Mouse (Mus musculus) embryo, embryonic 11.5 days (tissue): ENCODE measurements around the gene Cpa2.

Experiments used
- DNase-seq: peaks from one replicate; pipeline ENCODE4 v3.0.0-alpha.2; 2012; ENCODE audit warnings: low read depth, low spot score

The Cpa2 gene

DNA sequence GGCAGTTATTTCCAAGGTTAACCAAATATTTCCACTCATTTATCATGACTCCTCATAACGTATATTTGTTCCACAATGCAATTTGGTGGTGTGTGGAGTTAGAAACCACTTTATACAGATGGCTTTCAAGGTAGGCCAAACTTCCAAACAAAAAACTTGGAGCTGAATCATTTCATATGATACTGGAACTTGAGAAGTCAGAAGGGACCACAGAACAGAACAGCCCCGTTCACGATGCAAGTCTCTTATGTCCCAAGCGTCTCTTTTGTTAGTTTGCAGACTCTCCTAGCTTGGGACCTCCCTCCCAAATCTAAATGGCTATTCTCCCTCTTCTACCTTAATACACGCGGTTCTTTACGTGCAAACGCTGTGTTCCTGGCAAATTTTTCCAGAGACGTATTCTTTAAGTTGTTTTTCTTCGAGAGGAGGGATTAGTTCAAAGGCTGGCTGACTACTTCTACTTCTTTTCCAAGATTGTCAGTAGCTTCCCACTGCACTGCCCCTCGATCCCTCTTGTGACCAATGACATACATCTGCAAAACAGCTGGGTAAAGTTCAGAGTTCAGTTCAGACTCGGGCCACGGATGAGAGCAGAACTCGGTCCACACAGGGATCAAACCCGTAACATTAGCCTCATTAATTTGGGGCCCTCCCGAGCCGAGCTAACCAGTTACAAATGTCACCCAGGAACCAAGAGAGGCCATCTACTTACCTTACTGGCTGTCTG is 35.3 kb downstream of the Cpa2 start:
- no peak for DNase-seq

DNA sequence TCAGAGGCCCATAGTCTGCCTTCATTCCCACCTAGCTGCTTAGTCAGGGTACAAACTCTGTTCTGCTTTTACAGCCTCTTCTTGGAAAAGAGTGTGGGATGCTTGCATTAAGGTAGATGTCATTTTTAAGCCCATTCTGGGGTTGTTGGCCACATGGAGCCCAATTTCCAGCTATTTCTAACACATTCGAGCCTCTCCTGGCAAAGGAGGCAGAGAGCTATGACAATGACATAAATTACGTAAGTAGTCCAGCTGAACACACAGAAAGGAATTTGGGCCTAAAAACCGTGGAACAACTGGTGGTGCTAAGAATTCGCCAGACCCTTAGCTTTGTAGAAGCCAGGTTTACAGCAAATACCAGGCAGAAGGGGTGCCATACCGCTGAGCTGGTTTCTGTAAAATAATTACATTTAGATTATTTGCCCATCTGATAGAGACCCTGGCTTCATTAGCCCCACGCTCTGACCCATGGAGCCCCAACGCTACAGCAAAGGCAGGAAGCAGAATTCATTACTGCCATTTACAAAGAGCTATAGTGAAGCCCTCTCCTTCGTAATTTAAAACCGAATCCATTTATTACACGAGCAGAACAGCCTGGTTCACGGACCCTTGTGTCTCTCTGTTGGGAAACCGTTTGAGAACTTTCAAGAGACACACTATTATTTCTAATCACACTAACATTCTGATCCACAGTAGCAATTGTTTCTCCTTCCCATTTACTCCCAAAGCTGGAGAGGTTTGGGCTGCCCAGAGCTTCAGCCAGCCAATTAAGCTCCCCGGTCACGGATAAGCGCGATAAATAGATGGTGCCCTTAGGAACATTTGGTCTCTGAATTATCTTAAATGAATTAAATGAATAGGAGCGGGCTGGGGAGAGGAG is 38.8 kb downstream of the Cpa2 start:
- no peak for DNase-seq

DNA sequence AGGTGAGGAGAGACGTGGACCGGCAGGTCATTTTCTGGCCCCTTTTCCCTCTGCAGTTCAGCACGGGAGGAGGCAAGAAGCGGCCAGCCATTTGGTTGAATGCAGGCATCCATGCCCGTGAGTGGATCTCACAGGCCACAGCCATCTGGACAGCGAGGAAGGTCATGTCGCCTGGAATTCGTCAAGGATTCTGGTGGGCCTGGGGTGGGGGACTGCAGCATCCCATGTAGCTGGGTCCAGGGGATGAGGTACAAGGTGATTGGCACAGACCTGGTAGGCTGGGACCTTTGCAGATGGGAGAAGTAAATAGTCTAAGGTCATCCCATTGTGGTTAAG is 39.4 kb downstream of the Cpa2 start:
- DNase-seq: no peak

DNA sequence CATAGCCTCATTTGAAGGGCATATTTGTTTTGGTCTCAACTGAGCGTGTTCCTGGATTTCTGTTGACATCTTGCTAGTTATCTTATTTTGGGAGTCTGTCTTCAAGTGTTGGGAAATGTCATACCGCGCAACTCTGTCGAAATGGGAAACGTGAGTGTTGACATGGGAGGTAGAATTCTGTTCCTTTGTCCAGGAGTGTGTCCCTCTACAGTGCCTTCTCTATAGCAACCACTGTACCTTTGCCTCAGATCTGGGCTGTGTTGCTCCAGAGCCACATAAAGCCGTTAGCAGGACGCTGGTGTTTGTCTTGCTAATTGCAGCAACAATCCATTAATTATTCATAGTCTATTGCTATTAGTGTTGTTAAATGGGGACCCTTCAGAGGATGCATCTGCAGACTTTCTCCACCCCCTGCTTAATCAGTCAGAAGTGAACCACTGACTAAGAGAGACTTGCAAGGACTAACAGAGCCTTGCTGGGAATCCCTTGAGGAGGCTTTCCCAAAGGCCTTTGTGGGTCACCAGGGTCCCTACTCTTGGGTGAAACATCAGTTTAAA is 45.6 kb downstream of the Cpa2 start:
- DNase-seq: no peak

DNA sequence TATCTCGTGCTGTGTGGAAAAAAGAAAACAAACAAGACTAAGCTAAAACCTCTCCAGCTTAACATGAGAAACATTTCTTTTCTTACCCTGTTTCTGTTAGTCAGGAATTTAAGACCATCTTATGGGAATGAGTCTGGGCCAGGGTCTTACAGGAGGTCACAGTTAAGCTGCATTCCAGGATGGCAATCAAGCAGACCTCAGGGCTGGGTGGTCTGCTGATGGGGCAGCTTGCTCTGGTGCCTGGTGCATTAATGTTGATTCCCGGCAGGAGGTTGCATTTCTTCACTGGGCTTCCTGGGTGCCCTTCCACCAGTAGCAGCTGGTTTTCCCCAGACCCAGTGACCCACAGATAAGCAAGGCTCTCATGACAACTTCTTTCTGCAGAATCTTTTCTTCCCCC is 48.4 kb downstream of the Cpa2 start:
- DNase-seq: no peak

DNA sequence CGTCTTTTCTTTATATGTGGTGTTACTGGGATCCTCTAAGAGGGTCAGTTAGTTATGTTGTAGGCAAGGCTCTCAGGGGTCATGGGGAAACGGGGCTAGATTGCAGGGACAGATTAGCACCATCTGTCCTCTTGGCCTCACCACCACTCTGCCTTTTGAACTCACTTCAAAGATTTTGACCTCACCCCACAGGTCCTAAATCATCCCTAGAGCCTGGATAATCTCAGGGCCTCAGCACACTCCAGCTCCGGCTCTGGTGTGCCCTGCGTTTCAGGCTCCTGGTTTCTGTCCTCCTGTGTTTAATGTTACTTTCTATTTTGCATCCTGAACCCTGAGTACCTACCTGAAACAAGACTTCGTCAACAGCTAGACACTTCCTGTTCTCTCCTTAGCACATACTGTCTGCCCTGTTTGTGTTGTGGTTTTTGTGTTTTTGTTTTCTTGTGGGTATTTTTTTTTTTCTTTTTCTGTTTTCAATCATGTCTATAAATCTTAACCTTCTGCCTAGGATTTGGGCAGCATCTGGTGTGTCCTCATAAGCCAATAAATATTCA is 50.5 kb downstream of the Cpa2 start:
- DNase-seq: no peak

DNA sequence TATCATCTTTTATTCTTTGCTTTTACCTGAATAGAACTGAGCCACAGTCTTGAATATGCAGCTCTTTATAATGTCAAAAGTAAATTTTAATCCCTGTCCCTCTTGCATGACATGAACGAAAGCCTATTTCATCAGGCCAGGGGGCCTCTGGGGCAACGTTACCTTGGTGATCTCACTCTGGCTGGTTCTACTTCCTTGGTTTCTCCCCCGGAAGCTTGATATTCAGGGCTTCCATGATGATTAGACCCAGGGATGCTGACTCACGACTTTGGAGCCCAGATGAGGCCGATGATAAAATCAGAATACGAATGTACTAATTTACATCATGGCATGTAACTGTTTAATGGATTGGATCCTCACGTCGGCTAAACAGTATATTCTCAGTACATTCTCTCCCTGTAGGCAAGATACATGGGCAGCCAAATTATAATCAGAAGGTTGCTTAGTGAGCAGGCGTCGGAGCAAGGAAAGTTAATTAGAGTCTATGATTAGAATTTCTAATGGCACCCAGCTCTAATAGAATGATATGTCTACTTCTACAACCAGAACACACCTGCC is 51.1 kb downstream of the Cpa2 start:
- no peak for DNase-seq

DNA sequence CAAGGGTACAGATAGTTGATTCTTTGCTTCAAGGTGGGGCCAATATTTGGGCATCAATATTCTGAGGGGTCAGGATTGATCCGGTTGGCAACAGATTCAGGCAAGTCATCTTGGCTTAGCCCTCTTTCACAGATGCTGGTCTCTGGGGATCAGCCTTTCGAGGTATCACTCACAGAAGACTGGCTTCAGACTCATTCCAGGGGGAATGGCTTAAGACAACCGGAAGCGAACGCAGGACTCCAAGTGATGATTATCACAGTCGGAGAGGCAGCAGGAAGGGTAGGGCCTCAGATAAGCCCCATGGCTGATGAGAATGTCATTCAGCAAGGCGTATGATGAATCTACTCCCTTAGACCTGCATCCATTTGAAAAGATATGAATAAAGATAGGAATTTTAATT is 53.0 kb downstream of the Cpa2 start:
- DNase-seq: no peak

DNA sequence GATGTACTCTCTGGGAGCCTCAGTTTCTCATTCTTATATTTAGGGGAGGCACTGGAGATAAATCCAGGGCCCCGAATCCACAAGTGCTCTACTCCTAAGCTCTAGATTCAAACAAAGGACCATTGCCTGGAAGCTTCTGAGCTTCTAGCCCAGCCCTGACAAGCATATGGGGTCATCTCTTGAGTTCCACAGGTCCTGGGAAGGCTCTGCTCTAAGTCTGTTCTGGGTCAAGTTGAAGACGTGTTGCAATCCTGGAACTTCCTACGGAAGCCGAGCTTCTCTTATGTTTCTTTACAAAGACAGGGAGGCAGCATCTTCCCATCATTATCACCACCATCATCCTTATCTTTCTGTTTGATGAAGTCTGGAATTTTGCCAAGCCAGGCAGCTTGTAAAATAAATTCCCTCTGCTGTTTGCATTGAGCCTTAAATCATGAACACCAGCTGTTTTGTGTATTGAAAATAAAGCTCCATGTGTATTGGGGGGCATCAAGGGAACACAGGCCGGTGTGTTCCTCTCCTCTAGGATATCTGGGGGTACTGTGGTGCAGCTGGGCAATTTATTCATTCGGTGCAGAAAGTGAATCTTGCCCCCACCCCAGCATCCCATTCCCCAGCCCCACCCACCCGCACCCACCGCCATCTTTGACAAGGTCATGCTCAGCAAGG is 55.0 kb downstream of the Cpa2 start:
- no peak for DNase-seq

DNA sequence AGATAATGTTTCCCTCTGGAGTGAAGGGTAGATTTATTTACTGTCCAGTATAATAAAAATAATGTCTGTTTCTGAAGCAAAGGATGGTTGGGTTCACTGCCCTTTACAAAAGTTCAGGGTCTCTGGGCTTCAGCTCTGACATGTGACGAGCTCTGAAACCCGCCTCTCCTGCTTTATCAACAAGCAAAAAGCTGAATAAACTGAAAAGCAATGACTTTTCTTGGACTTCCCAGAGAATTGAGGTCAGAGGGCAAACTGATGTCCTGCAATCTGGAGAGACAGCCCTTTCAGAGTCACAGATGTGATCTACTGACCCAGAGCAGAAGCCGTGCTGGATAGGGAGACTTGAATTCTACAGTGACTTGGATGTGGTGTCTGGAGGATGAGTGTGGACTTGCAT is 58.7 kb downstream of the Cpa2 start:
- DNase-seq: no peak

DNA sequence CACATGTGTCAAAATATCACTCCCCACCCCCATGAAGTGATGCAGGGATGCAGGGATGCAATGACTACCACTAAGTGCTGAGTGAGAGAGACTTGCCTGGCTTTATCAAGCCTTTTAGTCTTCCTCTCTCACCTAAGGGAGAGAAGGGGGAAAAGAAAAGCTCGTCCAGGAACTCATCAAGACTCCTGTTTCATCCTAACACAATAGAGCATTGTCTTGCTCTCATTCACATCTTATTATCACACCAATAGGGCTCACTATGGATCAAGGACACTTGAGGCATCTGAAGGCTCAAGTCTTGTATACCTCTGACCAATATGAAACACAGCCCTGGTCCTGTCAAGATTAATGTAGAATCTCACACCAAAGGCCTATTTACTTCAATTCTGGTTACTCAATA is 59.6 kb downstream of the Cpa2 start:
- no peak for DNase-seq

DNA sequence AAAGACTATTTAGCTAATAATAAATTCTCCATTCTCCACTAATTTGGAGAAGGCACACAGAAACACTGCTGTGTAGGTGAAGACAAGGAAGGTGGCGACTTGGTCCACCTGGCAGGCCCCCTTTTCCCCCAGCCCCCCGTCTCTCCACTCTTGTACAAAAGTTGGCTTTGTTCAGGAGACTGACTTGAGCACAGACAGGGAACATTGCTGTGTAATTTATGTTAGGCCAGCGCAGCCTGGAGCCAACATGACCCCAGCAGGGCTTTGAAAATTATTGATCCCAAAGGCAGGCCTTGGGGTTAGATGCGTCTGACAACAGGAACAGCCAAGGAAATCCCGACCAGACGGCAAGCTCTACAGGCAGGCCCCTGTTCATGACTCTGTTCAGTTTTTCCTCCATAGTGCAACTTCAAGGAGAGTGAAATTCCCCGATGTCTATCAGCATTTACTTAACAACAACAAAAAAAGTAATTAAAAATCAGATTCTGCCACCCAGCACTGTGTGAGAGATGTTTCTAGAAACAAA is 63.0 kb downstream of the Cpa2 start:
- DNase-seq: no peak

DNA sequence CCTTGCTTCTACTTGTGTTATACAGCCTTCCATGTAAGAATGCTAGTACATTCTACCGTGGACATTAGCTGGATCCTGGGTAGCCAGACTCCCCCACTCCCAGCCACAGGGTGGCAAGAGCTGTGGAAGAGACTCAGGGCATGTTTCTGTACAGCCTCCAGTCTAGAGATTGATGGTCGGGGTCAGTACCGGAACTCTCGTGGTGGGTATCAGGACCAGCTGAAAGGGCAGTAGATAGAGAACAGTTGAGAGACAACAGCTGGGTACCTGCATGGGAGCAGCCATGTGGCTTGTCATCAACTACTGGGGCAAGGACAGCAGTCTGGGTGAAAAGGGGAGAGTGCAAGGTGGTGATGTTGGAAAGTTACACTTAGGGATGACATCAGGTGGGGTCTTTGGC is 63.7 kb downstream of the Cpa2 start:
- no peak for DNase-seq

DNA sequence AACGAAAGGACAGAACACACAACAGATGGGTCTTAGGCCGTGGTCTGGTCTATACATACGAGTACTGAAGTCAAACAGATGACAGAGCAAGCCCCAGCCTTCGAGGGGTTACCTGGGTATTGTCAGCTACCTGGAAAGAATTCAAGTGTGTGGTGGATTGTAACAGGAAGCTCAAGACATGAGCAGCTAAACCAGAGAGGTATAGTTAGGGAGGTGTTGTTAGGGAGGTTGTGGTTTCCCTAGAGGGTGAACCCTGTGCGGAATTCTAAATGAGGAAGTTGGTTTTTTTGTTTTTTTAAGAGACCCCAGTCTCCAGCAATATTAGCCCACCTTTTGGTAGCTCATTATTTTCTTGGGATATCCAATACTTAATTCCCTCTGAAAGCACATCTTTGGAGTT is 64.3 kb downstream of the Cpa2 start:
- DNase-seq: no peak

DNA sequence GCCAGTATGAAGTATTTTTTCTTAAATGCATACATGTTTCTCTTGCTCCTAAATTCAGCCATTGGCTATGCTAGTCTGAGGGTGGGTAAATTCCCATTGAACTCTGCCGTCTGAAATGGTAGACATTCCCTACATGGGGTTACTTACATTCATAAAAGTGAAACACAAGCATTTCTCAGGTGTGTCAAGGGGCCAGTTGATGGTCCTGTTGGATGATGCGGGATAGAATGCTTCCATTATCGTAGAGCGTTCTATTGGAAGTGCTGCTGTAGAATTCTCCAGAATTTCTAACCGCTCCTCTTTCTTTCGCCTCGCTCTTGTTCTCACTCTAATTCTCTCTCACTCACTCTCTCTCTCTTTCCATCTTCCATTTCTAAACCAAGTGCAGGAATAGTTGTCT is 69.3 kb downstream of the Cpa2 start, which contains the start of gene Cpa5:
Cpa5 (plus strand) TSS at position 301 of the 400 bp plus-strand sequence.
- DNase-seq: no peak

DNA sequence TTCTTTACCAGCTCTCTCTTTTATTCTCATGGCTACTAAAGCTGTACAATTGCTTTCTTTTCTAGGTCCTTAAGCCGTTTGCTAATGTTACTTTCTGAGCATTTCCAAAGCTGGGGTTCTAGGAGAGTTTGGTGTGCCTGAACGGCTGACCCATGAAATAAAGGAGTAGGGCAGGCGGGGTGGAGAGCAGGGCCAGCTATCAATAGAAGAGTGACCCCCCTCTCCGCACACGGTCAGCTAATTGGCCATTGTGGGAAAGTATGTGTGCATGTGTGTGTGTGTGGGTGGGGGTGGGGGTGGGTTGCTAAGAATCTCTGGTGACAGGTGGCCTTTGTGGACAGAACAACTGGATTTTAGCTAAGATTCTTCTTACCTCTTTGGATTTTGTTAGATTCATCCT is 69.8 kb downstream of the Cpa2 start:
- no peak for DNase-seq
